Mouse (Mus musculus) midbrain, embryonic 11.5 days (tissue): Measurements from ENCODE around the gene Avil. TPM values are rescaled to one million over a fixed set of nuclear protein-coding genes. Genes with fewer than 3 reads are reported as not detected.

Experiments used
- ATAC-seq: fragments of 200-750 bp; cut with Nextera tagmentation; 2 replicates; pipeline ENCODE4 v1.8.0; 2017; ENCODE audit warnings: moderate TSS enrichment, moderate library complexity; ENCODE audit not compliant: low FRiP score
- DNase-seq: peaks from one replicate; pipeline ENCODE4 v3.0.0; 2015; ENCODE audit warnings: low spot score; ENCODE audit errors: missing footprints
- H3K27ac ChIP-seq: fragments of 300-500 bp; sonication (generic); 2 replicates; pipeline ENCODE4 v1.5.1; 2014; ENCODE audit warnings: low read depth, low read length
- H3K27me3 ChIP-seq: fragments of 300-500 bp; sonication (generic); 2 replicates; pipeline ENCODE4 v1.6.1; 2014; ENCODE audit warnings: mild to moderate bottlenecking, low read length, moderate library complexity, mixed read lengths; ENCODE audit not compliant: control insufficient read depth, insufficient read depth
- H3K36me3 ChIP-seq: fragments of 300-500 bp; sonication (generic); 2 replicates; pipeline ENCODE4 v1.6.1; 2014; ENCODE audit warnings: mild to moderate bottlenecking, low read length, moderate library complexity, mixed read lengths; ENCODE audit not compliant: control insufficient read depth, insufficient read depth
- H3K4me1 ChIP-seq: fragments of 300-500 bp; sonication (generic); 2 replicates; pipeline ENCODE4 v1.6.1; 2014; ENCODE audit warnings: low read length; ENCODE audit not compliant: control insufficient read depth, insufficient read depth
- H3K4me2 ChIP-seq: fragments of 300-500 bp; sonication (generic); 2 replicates; pipeline ENCODE4 v1.6.1; 2014; ENCODE audit warnings: mild to moderate bottlenecking, moderate library complexity
- H3K4me3 ChIP-seq: fragments of 300-500 bp; sonication (generic); 2 replicates; pipeline ENCODE4 v1.5.1; 2014; ENCODE audit warnings: low read depth, low read length
- H3K9ac ChIP-seq: fragments of 300-500 bp; sonication (generic); 2 replicates; pipeline ENCODE4 v1.6.1; 2014; ENCODE audit warnings: low read length
- H3K9me3 ChIP-seq: fragments of 300-500 bp; sonication (generic); 2 replicates; pipeline ENCODE4 v1.6.1; 2016; ENCODE audit warnings: low read length; ENCODE audit not compliant: control insufficient read depth
- WGBS: fragments of 180-500 bp; shearing (Covaris S2); extraction: QIAGEN DNeasy Blood & Tissue Kit; methylation state at CpG from one replicate; pipeline ENCODE4 v1.1.7; 2014; 5-methylcytosine and 5-hydroxymethylcytosine counted together
- microRNA counts: library from miRNA; unstranded; fragments of <30 nt; microRNA quantifications from one replicate; lab custom pipeline; 2015
- microRNA-seq: library from miRNA; unstranded; fragments of <30 nt; microRNA quantifications from one replicate; pipeline ENCODE4, GENCODE M21; 2017
- polyA plus RNA-seq: library from polyadenylated mRNA; unstranded; fragments of >200 nt; fragmentation: Nextera tagmentation; extraction: Ambion mirVana; gene quantifications from 2 replicates; pipeline ENCODE4 v1.2.1, GENCODE M21; 2014

The Avil gene
- polyA plus RNA-seq, 1 experiment from 2014 or later = 1.6 TPM

DNA sequence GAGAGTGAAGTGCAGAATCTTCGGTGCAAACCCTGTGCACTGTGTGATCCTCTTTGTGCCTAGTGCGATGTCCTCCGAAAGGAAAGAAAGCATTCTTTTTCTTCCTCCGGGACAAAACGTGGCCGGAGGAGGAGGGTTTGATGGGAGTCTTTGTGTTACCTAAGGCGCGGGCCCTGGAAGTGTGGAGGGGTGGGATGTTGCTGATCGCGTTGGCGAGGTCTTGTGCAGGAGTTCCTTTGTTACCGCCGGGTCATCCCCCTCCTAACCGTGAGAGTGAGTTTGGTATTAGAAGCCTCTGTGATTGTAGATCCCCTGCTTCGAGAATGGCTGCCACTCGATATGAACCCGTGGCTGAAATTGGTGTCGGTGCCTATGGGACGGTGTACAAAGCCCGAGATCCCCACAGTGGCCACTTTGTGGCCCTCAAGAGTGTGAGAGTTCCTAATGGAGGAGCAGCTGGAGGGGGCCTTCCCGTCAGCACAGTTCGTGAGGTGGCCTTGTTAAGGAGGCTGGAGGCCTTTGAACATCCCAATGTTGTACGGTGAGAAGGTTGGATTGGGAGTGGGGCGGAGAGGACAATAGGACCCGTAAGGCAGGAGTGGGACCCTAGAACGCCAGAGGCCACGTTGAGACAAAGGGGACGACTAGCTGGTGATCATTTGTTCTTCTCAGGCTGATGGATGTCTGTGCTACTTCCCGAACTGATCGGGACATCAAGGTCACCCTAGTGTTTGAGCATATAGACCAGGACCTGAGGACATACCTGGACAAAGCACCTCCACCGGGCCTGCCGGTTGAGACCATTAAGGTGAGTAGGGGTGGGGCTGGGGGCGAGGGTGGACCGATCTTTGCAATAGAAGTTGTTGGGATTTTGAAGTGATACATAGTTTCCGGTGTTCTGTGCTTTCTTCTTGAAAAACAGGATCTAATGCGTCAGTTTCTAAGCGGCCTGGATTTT, 63.7 kb downstream of the Avil start:
- peaks cover 28% of the 10 kb centered on the region for H3K4me1 ChIP-seq
- DNase-seq = peak; percentile 95
- peaks cover 32% of the 10 kb centered on the region for H3K36me3 ChIP-seq
- peak overlapping the region; percentile 77 for H3K4me2 ChIP-seq
- peak overlapping the region; percentile 100 for H3K9ac ChIP-seq
- H3K27ac ChIP-seq = peak overlapping the region; percentile 82
- H3K4me3 ChIP-seq = peak overlapping the region; percentile 65
- H3K27me3 ChIP-seq = no peaks in the 10 kb centered on the region; the same call in 1 of the 2 replicates
- WGBS = 18% methylated on average over 37 of the region's 37 CpGs
- no peaks in the 10 kb centered on the region for H3K9me3 ChIP-seq
- ATAC-seq = no peak

DNA sequence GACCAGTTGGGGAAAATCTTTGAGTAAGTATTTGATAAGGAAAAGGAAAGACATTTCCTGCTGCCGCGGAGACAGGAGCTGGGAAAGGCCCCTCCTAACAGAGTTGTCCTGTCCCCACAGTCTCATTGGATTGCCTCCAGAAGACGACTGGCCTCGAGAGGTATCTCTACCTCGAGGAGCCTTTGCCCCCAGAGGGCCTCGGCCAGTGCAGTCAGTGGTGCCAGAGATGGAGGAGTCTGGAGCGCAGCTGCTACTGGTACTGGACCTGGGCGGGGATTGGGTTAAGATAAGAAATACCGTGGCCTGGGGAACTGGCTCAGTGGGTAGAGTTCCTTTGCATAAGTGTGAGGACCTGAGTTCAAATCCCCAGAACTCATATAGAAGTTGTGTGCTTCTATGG, 65.5 kb downstream of the Avil start:
- Histone ChIP-seq H3K27me3 (no peaks in the 10 kb centered on the region; the same call in 1 of the 2 replicates), H3K4me2 (no peak overlapping the region), H3K27ac (no peak overlapping the region), H3K36me3 (peaks cover 32% of the 10 kb centered on the region), H3K4me3 (no peak overlapping the region), H3K4me1 (peaks cover 23% of the 10 kb centered on the region), H3K9ac (no peak overlapping the region), H3K9me3 (no peaks in the 10 kb centered on the region)
- 89% methylated on average over 9 of the region's 9 CpGs for WGBS
- no peak for DNase-seq
- ATAC-seq = no peak

DNA sequence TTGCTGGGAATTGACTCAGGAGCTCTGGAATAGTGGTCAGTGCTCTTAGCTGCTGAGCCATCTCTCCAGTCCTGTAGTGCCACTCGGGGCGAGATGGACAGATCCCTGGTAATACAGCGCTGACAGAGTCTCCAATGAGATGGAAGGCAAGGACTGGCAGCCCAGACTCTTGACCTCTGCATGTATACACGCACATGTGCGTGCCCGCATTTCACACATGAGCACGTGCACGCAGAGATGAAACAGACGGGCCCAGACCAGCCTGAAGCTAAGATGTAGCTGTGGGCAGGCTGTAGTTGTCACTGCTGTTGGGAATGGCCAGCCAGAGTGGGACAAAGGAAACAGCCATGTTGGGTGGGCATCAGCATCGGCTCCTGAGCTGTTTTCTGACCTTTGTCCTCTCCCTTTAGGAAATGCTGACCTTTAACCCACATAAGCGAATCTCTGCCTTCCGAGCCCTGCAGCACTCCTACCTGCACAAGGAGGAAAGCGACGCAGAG, 66.1 kb downstream of the Avil start:
- DNase-seq = no peak
- H3K4me2 ChIP-seq = no peak overlapping the region
- H3K9me3 ChIP-seq = no peaks in the 10 kb centered on the region
- H3K4me3 ChIP-seq = no peak overlapping the region
- no peak for ATAC-seq
- H3K27ac ChIP-seq = no peak overlapping the region
- H3K4me1 ChIP-seq = peaks cover 25% of the 10 kb centered on the region
- 89% methylated on average over 14 of the region's 14 CpGs for WGBS
- H3K27me3 ChIP-seq = no peaks in the 10 kb centered on the region; the same call in 1 of the 2 replicates
- no peak overlapping the region for H3K9ac ChIP-seq
- H3K36me3 ChIP-seq = peaks cover 32% of the 10 kb centered on the region

DNA sequence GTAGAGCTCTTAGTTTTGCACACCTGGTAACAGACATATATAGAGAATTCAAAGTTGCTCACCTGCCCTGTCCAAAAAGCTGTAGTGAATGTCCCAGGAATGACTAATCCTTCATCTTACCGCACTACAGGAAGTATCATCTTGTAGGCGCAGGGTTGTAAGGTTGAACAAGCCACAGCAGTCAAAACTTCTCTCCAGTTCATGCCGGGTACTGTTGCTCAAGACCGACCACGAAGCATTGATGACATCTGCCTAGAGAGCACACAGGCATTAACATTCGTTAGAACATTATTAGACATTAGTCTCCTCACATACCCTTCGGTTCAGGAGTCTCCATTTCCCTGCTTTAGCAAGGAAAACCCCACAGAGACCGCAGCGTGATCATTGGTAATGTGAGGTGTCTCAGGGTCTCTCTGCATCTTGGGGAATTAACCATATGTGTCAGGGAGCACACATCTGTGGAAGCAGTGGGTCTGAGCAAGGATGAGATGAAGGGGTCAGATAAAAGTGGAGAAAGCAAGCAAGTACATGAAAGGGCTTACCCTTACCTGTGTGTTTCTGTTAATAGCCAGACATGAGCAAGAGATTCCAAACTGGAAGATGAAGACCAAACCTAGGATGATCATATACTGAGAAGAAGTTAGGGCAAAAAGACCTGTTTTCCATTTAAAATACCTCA, 68.0 kb downstream of the Avil start:
- no peak for DNase-seq
- 85% methylated on average over 9 of the region's 9 CpGs for WGBS

DNA sequence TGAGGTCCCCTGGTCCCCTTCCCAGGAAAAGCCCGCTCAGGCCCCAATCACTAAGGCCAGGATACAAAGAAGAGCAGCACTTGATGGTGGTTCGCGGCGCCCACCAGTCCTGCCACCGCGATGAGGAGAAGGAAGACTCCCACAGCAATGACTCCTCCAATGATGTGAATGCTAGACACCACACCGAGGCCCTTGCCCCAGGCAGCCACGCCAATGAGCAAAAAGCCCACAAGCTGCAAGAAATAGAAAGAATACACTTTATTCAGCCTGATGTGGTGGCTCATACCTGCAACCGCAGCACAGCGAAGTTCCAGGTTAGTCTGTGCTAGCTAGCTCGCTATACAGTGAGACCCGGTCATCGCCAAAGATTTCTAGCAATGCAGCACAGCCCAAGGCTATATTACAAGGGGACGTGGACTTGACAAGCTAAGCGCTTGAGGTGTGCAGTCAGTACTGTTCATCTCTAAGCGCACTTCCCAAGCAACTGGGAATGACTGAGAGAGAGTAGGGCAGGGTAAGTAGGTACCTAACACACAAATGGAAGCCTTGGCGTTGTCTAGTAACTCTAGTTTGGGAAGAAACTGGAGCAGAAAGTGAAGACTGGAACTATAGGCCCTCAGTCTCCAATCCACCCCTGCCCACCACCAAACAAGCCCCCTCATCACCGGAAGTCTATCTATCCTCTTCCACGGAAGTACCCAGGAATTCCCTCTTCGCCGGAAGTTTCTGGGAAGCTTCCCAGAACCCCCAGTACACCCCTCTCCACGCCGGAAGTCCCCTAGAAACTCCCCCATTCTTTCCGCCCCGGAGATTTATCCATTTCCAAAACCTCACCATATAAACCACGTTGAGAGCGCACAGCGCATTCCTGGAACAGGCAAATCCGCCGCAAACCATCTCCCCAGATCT, 69.0 kb downstream of the Avil start:
- 10% methylated on average over 30 of the region's 30 CpGs for WGBS
- peak; percentile 76 for ATAC-seq
- Histone ChIP-seq H3K27me3 (no peaks in the 10 kb centered on the region), H3K4me3 (peak overlapping the region; percentile 63), H3K9ac (peak overlapping the region; percentile 79), H3K4me1 (peaks cover 21% of the 10 kb centered on the region), H3K9me3 (no peaks in the 10 kb centered on the region), H3K4me2 (peak overlapping the region; percentile 97), H3K27ac (peak overlapping the region; percentile 88), H3K36me3 (peaks cover 32% of the 10 kb centered on the region)
- DNase-seq = peak; percentile 95

More for the DNA sequence above, 68.0 kb downstream of the Avil start:
- H3K9me3 ChIP-seq = no peaks in the 10 kb centered on the region
- H3K4me1 ChIP-seq = peaks cover 21% of the 10 kb centered on the region
- peaks cover 32% of the 10 kb centered on the region for H3K36me3 ChIP-seq
- H3K4me3 ChIP-seq = peak overlapping the region; percentile 63
- peak overlapping the region; percentile 97 for H3K4me2 ChIP-seq
- no peak overlapping the region for H3K27ac ChIP-seq
- H3K9ac ChIP-seq = peak overlapping the region; percentile 79
- H3K27me3 ChIP-seq = no peaks in the 10 kb centered on the region
- no peak for ATAC-seq

MicroRNAs encoded within 50 kb of the gene (microRNA counts, 519-probe panel; counts per million panel counts)
- microRNA mmu-miR-26a (lab: Ali Mortazavi, UCI) (3,569 counts per million, percentile 21 among the panel's probes with 10 or more counts), microRNA mmu-miR-546 (lab: Ali Mortazavi, UCI) (not detected)

Small RNAs within 50 kb of the gene (microRNA-seq; reads per million reads assigned to microRNA genes)
- gene Mir26a-2 (51.0 reads per million, percentile 46 among the genes with 10 or more reads in this experiment), gene Mir546 (not detected)

Other genes with a start within 250 kb of the Avil start
- gene Atp23, start 99.4 kb upstream of the Avil start, polyA plus RNA-seq = 15.9 and 17.8 TPM in 2 replicates
- 40.6 and 42.8 TPM in 2 replicates for gene Ctdsp2, start 22.0 kb upstream of the Avil start, polyA plus RNA-seq
- gene Tsfm, start 30.1 kb downstream of the Avil start, polyA plus RNA-seq = 80.7 and 86.0 TPM in 2 replicates
- 36.5 and 37.4 TPM in 2 replicates for gene Mettl1, start 40.7 kb downstream of the Avil start, polyA plus RNA-seq
- gene Eef1akmt3, start 40.8 kb downstream of the Avil start, polyA plus RNA-seq = 0.06 and 0.11 TPM in 2 replicates
- not detected in 2 replicates for gene Cyp27b1, start 47.5 kb downstream of the Avil start, polyA plus RNA-seq
- gene March9, start 59.5 kb downstream of the Avil start, polyA plus RNA-seq = 3.2 and 3.7 TPM in 2 replicates
- 2,818 and 2,848 TPM in 2 replicates for gene Cdk4, start 62.8 kb downstream of the Avil start, polyA plus RNA-seq
- gene Tspan31, start 69.6 kb downstream of the Avil start, polyA plus RNA-seq = 98.6 and 117 TPM in 2 replicates
- gene Agap2, start 74.6 kb downstream of the Avil start, polyA plus RNA-seq = 0.66 and 0.89 TPM in 2 replicates
- gene Os9, start 120.4 kb downstream of the Avil start, polyA plus RNA-seq = 43.1 and 49.7 TPM in 2 replicates
- 8.1 and 9.4 TPM in 2 replicates for gene B4galnt1, start 164.5 kb downstream of the Avil start, polyA plus RNA-seq
- 0.51 and 0.58 TPM in 2 replicates for gene Slc26a10, start 179.9 kb downstream of the Avil start, polyA plus RNA-seq
- 25.8 and 28.2 TPM in 2 replicates for gene Arhgef25, start 189.4 kb downstream of the Avil start, polyA plus RNA-seq
- 130 and 138 TPM in 2 replicates for gene Dtx3, start 195.0 kb downstream of the Avil start, polyA plus RNA-seq
- 10.3 and 11.4 TPM in 2 replicates for gene Pip4k2c, start 210.9 kb downstream of the Avil start, polyA plus RNA-seq